Mouse (Mus musculus): ENCODE data around the gene Ogdhl.
"Not testable (repeated sequence)": the region's sequence is repeated elsewhere in the genome, so short reads cannot be mapped to it uniquely, and the experiment has no call there.

Gene Ogdhl

GRCm38 (mm10) chr14:32321732-32322685 lies at the start of gene Ogdhl:
Ogdhl (plus strand) TSS chr14:32322019.
- ATAC-seq (ENCODE audit: insufficient number of reproducible peaks, low FRiP score, low TSS enrichment), result peak; percentile 76

GRCm38 (mm10) chr14:32301622-32302021 lies 20.2 kb upstream of the Ogdhl start:
- no peak for ATAC-seq (ENCODE audit: insufficient number of reproducible peaks, low FRiP score, low TSS enrichment)

- no peak for ATAC-seq (ENCODE audit: insufficient number of reproducible peaks, low FRiP score, low TSS enrichment)
These were observed 19.4 kb upstream of the Ogdhl start for GRCm38 (mm10) chr14:32302423-32302822.

- ATAC-seq (ENCODE audit: insufficient number of reproducible peaks, low FRiP score, low TSS enrichment), result no peak
These were observed 16.9 kb upstream of the Ogdhl start for GRCm38 (mm10) chr14:32304921-32305320.

- peak; percentile 69 for ATAC-seq (ENCODE audit: insufficient number of reproducible peaks, low FRiP score, low TSS enrichment)
These were observed 11.9 kb upstream of the Ogdhl start for GRCm38 (mm10) chr14:32309876-32310275.

- no peak for ATAC-seq (ENCODE audit: insufficient number of reproducible peaks, low FRiP score, low TSS enrichment)
These were observed 10.3 kb upstream of the Ogdhl start for GRCm38 (mm10) chr14:32311381-32312035.

- ATAC-seq (ENCODE audit: insufficient number of reproducible peaks, low FRiP score, low TSS enrichment), result no peak
These were observed 4.0 kb upstream of the Ogdhl start for GRCm38 (mm10) chr14:32317822-32318221.

- ATAC-seq (ENCODE audit: insufficient number of reproducible peaks, low FRiP score, low TSS enrichment), result no peak
These were observed 1.4 kb downstream of the Ogdhl start for GRCm38 (mm10) chr14:32323221-32323620.

- ATAC-seq (ENCODE audit: insufficient number of reproducible peaks, low FRiP score, low TSS enrichment), result no peak
These were observed 5.5 kb downstream of the Ogdhl start for GRCm38 (mm10) chr14:32327366-32327765.

- ATAC-seq (ENCODE audit: insufficient number of reproducible peaks, low FRiP score, low TSS enrichment), result no peak
These were observed 11.0 kb downstream of the Ogdhl start for GRCm38 (mm10) chr14:32332515-32333445.

GRCm38 (mm10) chr14:32336021-32336420 lies 14.2 kb downstream of the Ogdhl start:
- no peak for ATAC-seq (ENCODE audit: insufficient number of reproducible peaks, low FRiP score, low TSS enrichment)

GRCm38 (mm10) chr14:32336547-32336946 lies 14.7 kb downstream of the Ogdhl start:
- ATAC-seq (ENCODE audit: insufficient number of reproducible peaks, low FRiP score, low TSS enrichment), result peak; percentile 67

GRCm38 (mm10) chr14:32341823-32342222 lies 20.0 kb downstream of the Ogdhl start:
- ATAC-seq (ENCODE audit: insufficient number of reproducible peaks, low FRiP score, low TSS enrichment), result no peak

GRCm38 (mm10) chr14:32344176-32344575 lies 22.4 kb downstream of the Ogdhl start:
- ATAC-seq (ENCODE audit: insufficient number of reproducible peaks, low FRiP score, low TSS enrichment), result no peak

GRCm38 (mm10) chr14:32344694-32345093 lies 22.9 kb downstream of the Ogdhl start:
- ATAC-seq (ENCODE audit: insufficient number of reproducible peaks, low FRiP score, low TSS enrichment), result no peak

GRCm38 (mm10) chr14:32347307-32347706 lies 25.5 kb downstream of the Ogdhl start:
- ATAC-seq (ENCODE audit: insufficient number of reproducible peaks, low FRiP score, low TSS enrichment), result no peak

GRCm38 (mm10) chr14:32351181-32351920 lies 29.5 kb downstream of the Ogdhl start:
- not testable (repeated sequence) for ATAC-seq (ENCODE audit: insufficient number of reproducible peaks, low FRiP score, low TSS enrichment)

- ATAC-seq (ENCODE audit: insufficient number of reproducible peaks, low FRiP score, low TSS enrichment), result no peak
These were observed 42.5 kb downstream of the Ogdhl start for GRCm38 (mm10) chr14:32364359-32364758.

- no peak for ATAC-seq (ENCODE audit: insufficient number of reproducible peaks, low FRiP score, low TSS enrichment)
These were observed 47.9 kb downstream of the Ogdhl start for GRCm38 (mm10) chr14:32369756-32370155.

GRCm38 (mm10) chr14:32372510-32372909 lies 50.7 kb downstream of the Ogdhl start:
- no peak for ATAC-seq (ENCODE audit: insufficient number of reproducible peaks, low FRiP score, low TSS enrichment)
